Mouse (Mus musculus) left cerebral cortex, adult 11 months (tissue): ENCODE measurements at regions not wholly inside any gene's neighbourhood (a gene's known extent, or its start where the extent isn't known, plus 50 kb on each side); places are given as distances from the start of the nearest gene placed in this dataset.

Experiments used
- DNase-seq: peaks from one replicate; pipeline ENCODE4 v3.0.0; 2022; ENCODE audit warnings: low spot score

DNA sequence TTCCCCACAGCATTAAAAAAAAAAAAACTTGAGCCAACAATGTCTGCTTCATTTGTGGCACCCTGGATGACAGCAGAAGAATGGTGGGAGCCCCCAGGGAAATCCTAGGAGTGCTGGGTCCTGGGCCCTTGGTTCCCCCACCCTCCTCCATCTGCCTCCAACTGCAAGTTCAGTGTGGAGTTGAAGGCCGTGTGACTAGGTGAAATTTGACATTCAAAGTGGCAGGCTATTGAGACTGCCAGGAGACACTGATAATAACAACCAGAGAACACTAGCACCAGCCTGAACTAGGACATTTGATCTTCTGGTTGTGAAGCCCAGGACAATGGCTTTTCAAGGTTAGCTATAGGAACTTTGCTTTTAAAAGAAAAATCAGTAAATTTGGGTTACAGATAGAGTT, 74.0 kb downstream of the Adamts15 start:
- no peak for DNase-seq

DNA sequence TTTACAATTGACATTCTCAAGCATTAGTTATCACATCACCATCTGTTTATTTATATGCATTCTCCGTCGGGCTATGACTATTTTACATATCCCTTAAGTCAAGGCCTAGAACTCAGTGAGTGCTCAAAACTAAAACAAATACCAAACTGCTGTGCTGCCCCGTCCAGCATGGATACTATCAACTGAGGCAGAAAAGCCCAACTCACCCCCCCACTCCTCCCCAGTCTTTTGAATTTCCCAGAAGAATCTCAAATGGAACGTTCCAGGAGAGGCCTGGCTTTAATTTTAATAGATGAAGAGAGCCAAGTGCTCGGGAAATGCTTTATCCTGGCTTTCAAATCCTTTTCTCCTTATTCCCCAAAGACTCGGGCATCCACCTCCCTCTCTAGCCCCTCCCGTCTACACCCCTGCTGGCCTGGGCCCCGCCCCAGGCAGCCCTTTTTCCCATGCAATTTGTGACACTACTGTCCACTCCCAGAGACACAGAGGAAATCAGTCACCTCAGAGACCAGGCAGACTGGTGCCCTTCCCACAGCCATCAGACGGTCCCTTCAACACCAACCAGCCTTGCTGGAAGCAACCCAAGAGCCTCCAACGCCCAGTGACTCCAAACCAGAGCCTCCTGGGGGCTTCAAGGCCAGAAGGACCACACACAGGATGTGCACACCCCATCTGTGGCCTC, 76.5 kb downstream of the Adamts15 start:
- DNase-seq, result no peak

DNA sequence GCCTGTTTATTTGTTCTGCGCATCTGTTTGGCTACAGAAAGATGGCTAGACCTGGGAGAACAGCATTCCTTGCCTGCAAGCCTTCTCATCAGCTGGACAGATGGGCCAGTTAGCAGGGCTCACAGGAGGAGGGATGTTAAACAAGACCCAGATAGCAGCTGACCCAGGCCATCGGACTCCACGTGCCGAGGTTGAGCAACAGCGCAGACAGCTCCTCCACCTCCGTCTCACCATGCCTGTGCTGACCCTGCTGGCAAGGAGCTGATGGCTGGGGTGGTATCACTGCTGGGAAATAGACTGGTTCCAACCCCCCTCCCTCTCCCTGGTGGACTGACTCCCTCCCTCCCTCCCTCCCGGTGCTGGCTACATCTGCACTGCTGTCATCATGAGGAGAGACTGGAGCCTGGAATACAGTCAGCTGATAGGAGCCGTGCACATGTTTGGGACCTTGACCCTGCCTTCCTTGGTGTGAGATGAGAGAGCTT, 78.1 kb downstream of the Adamts15 start:
- no peak for DNase-seq

DNA sequence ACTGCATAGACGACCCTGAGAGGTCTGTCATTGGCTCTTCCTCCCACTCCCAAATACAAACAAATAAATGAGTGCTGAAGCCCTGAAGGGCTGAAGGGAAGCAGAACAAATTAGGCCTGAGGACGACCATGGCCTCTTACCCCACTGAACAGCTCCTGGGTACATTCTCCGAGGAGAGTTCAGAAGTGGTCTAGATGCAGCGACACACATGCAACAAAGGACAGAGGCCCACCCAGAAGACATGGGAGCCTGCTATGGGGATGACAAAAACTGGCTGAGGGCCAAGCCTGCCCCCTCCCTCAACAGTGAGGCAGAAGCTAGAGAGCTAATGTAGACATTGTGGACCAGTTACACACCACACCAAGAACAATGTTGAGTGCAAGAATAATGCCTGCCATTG, 87.3 kb downstream of the Adamts15 start:
- DNase-seq, result no peak

DNA sequence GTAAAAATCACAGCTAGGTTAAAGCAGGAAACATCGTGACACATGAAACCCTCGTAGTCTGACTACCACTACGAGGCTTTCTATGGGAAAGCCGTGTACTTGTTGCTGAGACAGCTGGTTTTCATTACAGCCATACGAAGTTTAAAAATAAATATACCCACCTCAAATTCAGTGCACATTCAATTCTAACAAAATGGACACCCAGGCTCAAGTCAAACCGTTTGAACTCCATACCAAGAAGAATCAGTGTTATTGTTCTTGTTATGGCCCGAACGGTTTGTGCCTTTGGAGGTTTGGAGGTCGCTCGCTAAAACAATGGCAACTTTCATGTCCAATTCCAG, 87.7 kb downstream of the Adamts15 start:
- no peak for DNase-seq

DNA sequence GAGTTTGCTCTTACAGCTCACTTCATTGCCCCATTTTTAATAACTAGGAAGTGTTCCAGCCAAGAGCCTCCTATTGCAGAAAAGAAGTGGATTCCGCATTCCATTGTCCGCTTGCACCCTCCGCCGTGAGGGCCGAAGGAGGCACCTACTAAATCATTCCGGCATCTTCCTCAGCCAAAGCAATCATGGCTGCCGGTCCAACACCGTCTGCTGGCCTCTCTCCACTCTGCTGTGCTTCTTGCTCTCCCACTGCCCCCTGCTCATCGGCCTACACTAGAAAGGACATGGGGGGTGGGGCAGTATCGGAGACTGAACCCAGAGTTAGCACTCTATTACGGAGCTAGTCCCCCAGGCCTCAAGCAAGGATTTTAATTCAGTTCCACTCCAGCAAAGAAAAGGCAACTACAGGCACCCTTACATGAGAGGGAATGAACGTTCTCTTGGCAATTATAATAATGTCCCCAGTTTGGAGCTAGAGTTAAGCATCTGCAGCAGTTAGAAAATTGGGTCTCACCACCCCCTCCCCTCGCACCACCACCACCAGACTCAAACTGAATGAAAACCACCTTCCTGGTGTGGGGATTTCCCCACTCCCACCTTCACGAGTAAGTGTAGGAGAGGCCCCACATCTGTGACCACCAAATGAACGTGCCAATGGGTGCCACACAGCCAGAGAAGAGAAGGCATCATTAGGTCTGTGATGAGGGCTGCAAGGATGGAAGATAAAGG, 88.3 kb downstream of the Adamts15 start:
- no peak for DNase-seq

DNA sequence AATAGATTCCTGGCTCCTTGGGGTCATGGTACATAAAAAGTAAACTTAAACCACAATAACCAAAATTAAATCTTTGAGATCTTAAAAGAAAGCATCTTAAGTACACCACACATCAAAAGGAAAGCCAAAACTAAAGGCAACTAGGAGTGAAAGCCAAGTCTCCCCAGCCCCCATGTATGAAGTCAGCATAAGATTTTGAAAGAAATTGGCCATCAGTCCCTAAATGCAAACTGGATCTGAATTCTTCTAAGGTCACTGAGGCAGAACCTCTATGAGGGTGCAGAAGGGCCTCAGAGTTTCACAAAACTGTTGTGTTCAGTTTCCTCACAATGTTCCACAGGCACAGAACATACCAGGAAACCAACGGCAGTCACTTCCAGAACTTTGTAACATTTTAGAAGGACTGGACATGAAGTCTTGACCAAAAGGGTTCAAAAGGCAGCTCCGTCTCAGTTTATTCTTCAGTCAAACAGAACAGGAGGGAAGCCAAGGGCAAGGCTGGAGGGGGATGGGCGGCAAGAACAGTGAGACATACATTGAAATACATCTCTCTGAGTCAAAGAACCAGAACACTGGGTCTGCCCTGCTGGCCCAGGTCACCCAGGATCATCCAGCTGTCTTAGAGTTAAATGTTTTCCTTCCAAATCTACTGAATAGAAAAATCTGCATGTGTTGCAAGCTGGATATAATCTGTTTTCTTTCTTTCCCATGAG, 92.9 kb downstream of the Adamts15 start:
- DNase-seq, result no peak

DNA sequence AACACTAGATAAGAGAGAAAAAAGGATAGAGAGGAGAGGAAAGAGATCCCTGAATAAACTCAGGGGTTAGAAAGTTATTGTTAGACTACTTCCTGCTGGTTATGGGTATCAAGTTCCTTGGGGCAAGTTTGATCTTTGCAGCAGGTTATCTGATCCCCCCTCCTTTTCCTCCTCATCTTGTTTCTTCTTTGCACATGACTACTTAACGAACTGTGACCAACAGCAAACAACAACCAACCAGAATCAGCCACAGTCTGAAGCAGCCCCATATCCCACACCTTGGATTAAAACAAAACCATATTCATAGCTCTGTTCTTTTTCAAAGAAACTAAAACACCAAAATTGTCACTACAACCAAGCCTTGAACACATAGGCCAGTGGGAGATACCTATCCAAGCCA, 94.5 kb downstream of the Adamts15 start:
- no peak for DNase-seq

DNA sequence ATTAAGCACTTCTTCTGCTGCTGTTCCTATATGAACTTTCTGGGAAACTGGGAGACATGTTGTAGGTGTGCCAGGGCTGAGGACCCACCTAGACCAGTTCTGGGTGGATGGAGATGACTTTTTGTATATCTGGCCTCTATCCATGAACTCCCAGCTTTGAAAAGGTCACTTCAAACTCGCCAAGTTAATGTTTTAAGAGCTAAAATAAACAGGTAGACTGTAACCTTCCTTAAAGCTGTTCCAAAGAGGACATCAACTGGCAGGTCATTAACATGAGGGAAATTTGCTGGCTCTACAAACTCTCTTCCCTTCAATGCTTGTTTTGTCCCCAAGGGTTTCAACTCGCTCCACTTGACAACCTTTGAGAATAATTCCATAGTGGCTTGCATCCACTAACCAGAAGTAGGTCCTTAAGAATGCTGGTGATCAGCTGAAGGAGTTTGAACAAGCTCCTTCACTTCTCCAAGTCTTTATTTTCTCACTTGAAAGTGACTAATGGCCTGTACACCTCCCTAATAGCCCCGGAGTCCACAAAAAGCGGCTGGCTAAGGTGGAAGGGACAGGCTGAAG, 98.1 kb downstream of the Adamts15 start:
- no peak for DNase-seq

DNA sequence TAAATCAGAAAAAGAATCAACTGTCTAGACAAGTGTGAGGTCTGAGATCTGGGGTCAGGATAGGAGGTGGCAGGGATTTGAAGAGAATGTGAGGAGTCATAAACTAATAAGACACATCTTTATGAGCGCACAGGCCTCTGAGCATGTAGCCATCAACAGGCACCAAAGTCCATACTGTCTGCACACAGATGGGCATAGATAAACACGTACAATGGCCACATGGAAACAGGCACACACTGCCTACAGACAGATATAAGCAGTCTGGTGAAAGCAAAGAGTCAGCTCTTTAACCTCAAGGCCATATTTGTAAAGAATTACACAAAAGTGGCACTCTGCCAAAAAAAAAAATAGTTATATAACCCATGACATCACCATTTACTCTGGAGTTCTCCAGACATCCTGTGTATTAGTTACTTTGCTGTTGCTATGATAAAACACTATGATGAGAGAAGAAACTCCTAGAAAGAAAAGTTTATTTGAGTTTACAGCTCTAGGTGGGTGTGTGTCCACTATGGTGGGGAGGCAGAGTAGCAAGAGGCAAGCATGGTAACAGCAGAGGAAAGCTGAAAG, 101.4 kb downstream of the Adamts15 start:
- no peak for DNase-seq

DNA sequence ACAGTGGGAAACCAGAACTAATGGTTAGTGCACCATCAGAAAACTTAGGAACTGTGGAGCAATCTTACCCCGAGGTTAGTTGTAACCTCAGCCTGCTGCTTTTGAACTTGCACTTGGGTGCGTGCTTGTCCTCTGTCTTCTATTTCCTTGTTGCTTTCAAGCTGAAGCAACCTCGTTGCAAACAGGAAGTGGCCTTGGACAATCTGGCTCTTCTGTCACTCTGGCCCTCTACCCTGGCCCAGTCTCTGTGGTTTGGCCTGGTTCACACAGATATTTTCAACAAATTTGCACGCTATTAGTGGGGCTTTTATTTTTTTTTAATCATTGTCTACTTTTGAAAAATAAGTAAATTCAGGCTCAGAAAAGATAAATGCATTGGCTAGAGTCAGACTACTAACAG, 109.0 kb downstream of the Adamts15 start:
- DNase-seq, result no peak

DNA sequence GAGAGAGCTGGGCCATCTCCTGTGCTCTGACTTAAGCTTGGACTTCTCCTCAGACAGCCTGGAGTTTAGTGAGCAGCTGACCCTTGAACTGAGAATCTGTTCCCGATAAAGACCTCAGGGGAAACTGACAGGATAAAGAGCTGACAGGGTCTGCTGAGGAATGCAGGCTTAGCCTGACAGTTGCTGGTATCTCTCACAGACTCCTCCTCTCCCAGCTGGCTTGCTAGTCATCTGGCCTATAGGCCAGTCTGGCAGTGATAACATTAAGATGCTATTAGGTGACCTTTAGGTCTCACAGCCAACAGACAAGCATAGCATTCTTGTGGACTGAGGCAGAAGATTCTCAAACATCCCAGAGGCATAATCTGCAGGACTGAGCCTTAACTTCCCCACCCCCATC, 111.4 kb downstream of the Adamts15 start:
- DNase-seq, result no peak

DNA sequence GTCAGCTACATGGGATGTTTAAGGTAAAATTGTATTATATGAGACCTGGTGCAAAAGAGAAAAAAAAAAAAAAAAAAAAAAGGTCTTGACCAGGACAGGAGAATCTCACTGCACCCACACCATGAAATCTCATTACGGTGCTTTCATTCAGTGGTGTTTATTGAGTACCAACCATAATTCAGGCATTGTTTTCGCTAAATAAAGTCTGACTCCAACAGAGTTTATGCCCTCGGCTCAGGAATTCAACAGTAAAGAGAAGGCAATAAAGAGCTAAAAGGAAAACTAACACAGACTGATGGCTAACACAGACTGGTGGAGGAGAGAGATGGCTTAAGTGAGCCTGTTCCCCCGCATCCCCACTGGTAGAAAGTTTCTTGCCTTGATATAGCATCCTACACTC, 112.0 kb downstream of the Adamts15 start:
- no peak for DNase-seq

DNA sequence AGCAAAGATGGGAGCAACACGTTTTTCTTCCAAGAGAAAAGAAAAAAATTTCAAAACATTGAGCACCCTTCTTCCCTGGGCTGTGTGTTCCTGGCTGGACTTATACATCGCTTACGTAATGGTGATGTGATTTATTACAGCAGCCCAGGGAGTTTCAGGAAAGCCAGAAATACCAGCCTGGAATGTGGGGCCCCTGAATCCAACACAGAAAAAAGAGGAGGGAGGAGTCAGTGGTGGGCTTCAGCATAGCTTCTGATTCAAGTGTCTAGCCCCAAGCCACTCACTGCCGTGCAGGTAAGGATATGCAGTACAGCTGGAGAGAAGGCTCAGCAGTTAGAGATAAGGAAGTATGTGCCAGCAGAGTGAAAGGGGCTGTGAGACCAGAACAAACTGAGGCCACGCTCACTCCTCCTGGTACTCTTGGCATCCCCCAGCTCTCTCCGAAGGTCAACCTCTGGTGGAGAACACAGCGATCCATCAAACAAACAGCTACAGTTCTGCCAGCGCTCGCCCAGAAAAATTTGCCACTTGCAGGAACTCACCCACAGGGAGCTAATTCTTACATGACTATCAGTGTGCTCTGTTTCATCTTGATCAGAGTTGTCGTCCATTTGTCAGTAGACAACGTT, 113.3 kb downstream of the Adamts15 start:
- no peak for DNase-seq

DNA sequence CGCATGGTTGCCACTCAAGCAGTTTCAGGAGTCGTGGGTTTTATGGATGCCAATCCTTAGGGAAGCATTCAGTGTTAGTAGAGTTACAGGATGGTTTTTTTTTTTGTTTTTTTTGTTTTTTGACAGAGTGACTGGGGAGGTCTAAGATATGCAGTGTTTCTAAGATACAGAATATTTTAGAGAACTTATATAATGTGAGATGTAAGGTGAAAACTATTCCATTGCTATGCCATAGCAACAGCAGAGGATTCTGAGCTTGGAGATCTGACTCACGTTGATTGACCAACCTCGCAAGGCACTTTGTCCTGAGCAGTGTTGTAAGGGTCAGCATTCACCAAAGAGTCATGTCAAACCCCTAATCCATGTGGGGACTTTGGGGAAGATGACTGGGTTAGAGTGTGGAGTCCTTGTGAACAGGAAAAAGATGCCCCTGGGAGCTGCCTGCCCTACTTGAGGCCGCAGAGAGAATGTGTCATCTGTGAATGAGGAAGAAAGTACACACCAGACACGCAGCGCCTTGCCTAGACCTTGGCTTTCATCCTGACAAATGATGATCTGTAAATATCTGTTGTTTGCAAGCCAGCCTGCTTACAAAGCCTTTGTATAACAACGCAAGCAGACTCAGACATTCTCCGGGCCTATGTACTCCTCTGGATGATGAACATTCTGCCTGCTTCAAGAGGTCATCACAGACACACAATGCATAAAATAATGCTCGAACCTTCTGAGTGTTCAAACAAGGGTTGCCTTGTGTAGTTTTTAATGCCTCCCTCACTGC, 118.3 kb downstream of the Adamts15 start:
- DNase-seq, result no peak

DNA sequence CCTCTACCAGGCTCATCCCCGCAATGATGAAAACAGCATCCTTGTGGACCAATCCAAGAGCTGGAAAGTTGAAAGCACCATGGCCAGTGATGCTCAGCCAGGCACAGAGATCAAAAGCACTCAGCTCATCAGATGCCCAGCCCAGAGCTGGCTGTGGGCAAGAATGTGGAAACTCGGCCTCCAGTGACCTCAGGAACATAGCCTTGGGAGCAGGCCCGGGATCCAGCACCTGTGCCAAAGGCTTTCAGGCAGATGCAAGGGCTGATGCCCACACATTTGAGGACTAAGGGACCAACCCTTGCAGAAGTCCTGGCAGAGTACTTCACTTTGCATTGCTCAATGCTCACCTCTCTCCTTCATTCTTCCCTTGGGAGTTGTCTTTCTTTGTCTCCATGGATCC, 119.4 kb downstream of the Adamts15 start:
- no peak for DNase-seq

DNA sequence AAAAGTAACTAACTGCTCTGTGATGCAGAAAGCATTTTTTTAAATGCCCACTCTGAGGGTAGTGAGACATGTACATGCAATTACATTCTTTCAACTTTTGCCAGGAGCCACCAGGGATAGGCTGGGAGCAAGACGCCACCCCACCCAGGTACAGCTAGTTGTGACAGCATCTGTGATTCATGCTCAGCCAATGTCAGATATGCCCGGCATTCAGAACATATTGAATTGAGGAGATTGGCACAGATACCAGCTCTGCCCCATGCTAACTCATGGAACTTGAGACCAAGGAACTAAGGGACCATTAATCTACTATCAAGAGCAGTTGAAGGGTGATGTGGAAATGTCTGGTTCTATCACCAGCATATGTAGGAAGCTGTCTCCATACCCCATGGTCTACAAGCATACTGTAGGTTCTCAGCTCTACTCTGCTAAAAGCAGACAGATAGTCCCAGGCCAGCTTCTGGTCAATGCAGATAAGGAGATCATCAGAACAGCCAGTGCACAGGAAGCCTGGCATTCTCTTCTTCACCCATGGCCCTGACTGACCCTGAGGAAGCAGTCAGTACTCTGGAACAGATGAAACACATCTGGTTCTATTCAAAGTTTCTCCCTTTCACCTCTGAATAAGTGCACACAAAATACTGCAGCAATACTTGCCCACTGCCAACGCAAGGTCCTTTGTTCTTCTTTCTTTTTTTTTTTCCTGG, 127.4 kb downstream of the Adamts15 start:
- no peak for DNase-seq

DNA sequence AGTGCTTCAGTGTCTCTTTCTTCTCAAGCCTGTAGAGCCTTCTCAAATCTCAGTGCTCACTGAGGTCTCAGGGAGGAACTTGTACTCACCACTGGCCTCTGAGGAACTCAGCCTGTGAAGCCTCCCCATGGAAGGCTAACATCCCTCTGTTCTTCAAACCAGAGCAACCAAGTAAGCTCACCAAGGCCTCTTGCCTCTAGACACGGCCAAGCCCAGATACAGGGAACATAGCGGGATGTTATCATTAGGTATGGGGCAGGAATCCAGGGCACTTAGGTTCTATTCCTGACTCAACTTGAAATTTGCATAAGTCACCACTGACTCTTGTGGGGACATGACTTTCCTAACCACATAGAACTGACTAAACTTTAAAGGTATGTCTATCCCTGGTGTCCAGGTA, 141.0 kb downstream of the Adamts15 start:
- no peak for DNase-seq

DNA sequence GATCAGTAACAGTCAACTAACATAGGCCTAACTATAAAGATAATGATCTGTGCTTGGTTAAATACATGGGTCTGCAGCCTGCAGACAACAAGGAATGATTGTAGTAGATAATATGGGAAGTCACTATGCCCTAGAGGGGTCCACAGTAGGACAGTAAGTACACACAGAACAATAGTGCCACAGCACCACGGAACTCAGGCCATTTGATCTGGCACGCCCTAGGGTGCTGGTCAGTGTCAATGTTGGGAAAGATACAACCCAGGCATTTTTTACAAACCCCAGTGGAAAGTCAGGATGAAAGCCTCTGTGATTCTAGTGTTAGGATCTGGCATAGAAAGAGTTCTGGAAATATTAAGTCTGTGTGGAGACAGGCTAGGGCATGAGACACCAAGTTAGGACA, 144.4 kb downstream of the Adamts15 start:
- no peak for DNase-seq

DNA sequence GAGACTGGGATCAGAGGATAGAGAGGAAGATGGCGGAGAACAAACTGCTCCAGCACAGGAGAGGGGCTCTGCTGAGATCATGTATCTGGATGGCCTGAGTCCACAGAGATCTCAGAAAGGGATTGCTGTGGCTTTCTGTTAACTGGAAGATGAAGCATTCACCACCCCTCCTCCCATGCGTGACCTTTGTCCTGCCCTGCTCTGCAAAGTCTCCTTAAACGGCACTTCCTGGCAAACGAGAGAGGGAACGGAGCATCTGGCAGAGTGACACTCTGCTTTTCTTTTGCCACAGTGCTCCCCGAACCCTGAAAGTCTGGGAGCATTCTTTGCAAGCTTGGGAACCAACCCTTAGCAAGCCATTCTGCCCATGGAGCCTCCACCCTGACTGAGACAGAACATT, 147.1 kb downstream of the Adamts15 start:
- DNase-seq, result no peak

DNA sequence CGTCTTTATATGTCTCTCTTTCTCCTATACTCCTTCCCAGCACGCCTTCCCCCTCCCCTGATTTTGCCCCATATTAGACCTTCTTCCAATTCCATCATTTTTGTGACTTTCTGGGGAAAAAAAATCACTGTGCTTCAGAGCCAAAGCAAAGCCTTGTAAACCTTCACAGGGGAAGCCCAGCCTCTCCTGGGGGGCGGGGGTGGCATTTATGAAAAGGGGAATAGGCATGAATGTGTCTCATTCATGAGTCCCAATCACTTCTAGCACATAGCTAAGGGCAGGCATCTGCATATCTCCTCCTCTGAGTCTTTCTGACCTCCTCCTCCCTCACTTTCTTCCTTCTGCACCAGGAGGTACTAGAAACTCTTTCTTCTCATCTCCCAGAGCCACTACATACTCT, 149.8 kb downstream of the Adamts15 start:
- no peak for DNase-seq
